Mouse (Mus musculus): ENCODE measurements around the gene Usp39. TPM values are rescaled to one million over a fixed set of nuclear protein-coding genes. Genes with fewer than 3 reads are reported as not detected.
A peak's percentile ranks its signal among the peaks of the same experiment; 100 is the strongest.

Usp39 gene
- polyA plus RNA-seq, 1 experiment: 33.4 TPM

- no peaks in the 10 kb centered on the region for H3K4me1 ChIP-seq (ENCODE audit: control insufficient read depth, insufficient read depth, low read length)
- H3K4me3 ChIP-seq (ENCODE audit: insufficient read depth, low read length): no peak overlapping the region
- no peak overlapping the region for H3K27ac ChIP-seq (ENCODE audit: insufficient read depth, low read length)
- no peak for TF ChIP-seq POLR2A (IDR thresholded peaks at IDR 0.05; ENCODE audit: extremely low read depth, insufficient read depth, low read length)
- TF ChIP-seq CTCF (IDR thresholded peaks at IDR 0.05; ENCODE audit: extremely low read depth, insufficient read depth, low read length): peak; percentile 58
These were observed 61.1 kb downstream of the Usp39 start for GRCm38 (mm10) chr6:72283914-72284313.

- Histone ChIP-seq H3K4me3 (ENCODE audit: insufficient read depth, low read length) (no peak overlapping the region), H3K27ac (ENCODE audit: insufficient read depth, low read length) (no peak overlapping the region), H3K4me1 (ENCODE audit: control insufficient read depth, insufficient read depth, low read length) (no peaks in the 10 kb centered on the region)
- no peak for TF ChIP-seq CTCF (IDR thresholded peaks at IDR 0.05; ENCODE audit: extremely low read depth, insufficient read depth, low read length)
These were observed 64.5 kb downstream of the Usp39 start for GRCm38 (mm10) chr6:72280410-72280998.

DNA sequence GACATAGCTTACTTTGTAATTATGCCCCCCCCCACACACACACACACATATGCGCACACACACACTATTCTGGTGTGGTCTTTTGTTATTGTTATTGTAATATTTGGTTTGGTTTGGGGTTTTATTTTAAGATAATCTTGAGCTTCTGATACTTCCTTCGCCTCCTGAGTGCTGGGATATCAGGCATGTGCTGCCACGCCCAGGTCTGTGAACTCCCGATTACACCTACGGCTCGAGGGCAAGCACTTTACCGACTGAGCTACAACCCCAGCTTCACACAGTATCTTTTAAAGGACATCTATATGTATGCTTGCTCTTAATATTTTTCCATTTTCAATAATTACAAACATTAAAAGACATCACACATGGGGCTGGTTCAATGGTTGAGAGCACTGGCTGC lies 65.5 kb downstream of the Usp39 start:
- Histone ChIP-seq H3K27ac (ENCODE audit: insufficient read depth, low read length) (no peak overlapping the region), H3K4me1 (ENCODE audit: control insufficient read depth, insufficient read depth, low read length) (no peaks in the 10 kb centered on the region), H3K4me3 (ENCODE audit: insufficient read depth, low read length) (no peak overlapping the region)
- TF ChIP-seq POLR2A (IDR thresholded peaks at IDR 0.05; ENCODE audit: extremely low read depth, insufficient read depth, low read length): no peak
- TF ChIP-seq CTCF (IDR thresholded peaks at IDR 0.05; ENCODE audit: extremely low read depth, insufficient read depth, low read length): no peak

- no peak for TF ChIP-seq CTCF (IDR thresholded peaks at IDR 0.05; ENCODE audit: extremely low read depth, insufficient read depth, low read length)
- TF ChIP-seq POLR2A (IDR thresholded peaks at IDR 0.05; ENCODE audit: extremely low read depth, insufficient read depth, low read length): no peak
- H3K27ac ChIP-seq (ENCODE audit: insufficient read depth, low read length): no peak overlapping the region
- H3K4me3 ChIP-seq (ENCODE audit: insufficient read depth, low read length): no peak overlapping the region
- no peaks in the 10 kb centered on the region for H3K4me1 ChIP-seq (ENCODE audit: control insufficient read depth, insufficient read depth, low read length)
These were observed 66.1 kb downstream of the Usp39 start for GRCm38 (mm10) chr6:72278835-72279234.

DNA sequence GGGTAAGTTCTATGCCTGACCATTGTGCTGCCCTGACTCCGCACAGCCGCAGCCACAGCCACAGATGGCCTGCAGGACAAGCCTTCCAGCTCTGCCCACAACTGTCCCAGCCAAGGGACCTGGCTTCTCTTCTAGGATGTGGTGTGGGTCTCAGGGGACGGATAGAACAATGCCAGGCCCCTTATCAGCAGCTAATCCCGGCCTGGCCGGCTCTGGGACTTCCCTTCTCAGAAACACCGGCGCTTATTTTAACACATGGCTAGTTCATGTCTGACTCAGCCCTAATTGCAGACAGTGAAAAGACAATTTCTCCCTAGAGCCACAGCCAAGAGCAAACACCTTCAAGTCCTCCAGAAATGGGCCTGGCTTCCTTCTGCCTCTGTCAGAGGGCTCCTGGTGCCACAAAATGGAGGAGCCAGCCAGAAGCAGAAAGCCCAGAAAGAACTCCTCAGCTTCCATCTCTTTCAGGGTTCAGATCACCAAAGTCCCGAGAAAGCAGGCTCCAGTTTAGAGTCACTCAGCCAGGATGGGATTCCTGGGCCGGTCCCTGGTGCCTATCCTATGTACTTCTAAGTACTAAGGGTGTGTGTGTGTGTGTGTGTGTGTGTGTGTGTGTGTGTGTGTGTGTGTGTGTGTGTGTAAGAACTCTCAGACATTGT lies 67.3 kb downstream of the Usp39 start:
- TF ChIP-seq CTCF (IDR thresholded peaks at IDR 0.05; ENCODE audit: extremely low read depth, insufficient read depth, low read length): no peak
- TF ChIP-seq POLR2A (IDR thresholded peaks at IDR 0.05; ENCODE audit: extremely low read depth, insufficient read depth, low read length): no peak
- peak overlapping the region; percentile 82; the same call in 1 of the 2 replicates for H3K27ac ChIP-seq (ENCODE audit: insufficient read depth, low read length)
- no peak overlapping the region for H3K4me3 ChIP-seq (ENCODE audit: insufficient read depth, low read length)
- H3K4me1 ChIP-seq (ENCODE audit: control insufficient read depth, insufficient read depth, low read length): no peaks in the 10 kb centered on the region

DNA sequence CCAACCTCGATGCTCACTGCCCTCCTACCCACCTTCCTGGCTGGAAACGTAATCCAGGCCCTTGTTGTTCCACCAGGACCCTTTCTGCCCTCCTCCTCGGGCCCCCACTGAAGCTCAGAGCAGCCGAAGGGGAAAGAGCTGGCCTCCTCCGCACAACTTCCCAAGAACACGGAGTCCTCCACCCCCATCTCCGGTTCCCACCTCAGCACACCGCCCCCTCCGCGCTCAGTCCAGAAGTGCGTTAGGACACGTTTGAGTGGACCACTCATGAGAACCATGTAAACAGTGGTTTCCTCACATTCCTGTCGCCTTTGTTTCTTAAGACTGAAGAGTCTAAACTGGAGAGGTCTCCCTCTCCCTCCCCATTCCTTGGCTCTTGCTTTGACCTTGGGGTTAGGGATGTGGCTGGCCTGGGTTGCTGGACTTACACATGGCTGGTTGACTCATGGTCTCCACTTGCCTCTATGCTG lies 68.0 kb downstream of the Usp39 start:
- H3K27ac ChIP-seq (ENCODE audit: insufficient read depth, low read length): peak overlapping the region; percentile 90
- no peak overlapping the region for H3K4me3 ChIP-seq (ENCODE audit: insufficient read depth, low read length)

DNA sequence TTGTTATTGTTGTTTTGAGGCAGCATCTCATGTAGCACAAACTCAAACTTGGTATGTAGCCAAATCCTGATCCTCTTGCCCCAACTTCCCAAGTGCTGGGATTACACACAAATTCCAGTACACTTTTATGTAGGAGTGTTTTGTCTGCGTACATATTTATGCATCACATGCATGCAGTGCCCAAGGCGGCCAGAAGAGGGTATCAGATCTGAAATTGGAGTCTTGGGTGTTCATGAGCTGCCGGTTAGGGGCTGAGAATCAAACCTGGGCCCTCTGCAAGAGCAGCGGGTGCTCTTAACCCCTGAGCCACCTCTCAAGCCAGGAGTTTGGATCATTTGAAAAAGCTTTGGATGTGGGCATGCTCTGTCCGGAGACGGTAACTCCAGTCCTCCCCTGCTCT lies 68.8 kb downstream of the Usp39 start:
- no peak for TF ChIP-seq POLR2A (IDR thresholded peaks at IDR 0.05; ENCODE audit: extremely low read depth, insufficient read depth, low read length)
- TF ChIP-seq CTCF (IDR thresholded peaks at IDR 0.05; ENCODE audit: extremely low read depth, insufficient read depth, low read length): no peak
- no peaks in the 10 kb centered on the region for H3K4me1 ChIP-seq (ENCODE audit: control insufficient read depth, insufficient read depth, low read length)
- no peak overlapping the region for H3K4me3 ChIP-seq (ENCODE audit: insufficient read depth, low read length)
- H3K27ac ChIP-seq (ENCODE audit: insufficient read depth, low read length): no peak overlapping the region

More for the DNA sequence above, 68.0 kb downstream of the Usp39 start:
- TF ChIP-seq CTCF (IDR thresholded peaks at IDR 0.05; ENCODE audit: extremely low read depth, insufficient read depth, low read length) (no peak), POLR2A (IDR thresholded peaks at IDR 0.05; ENCODE audit: extremely low read depth, insufficient read depth, low read length) (no peak)
- no peaks in the 10 kb centered on the region for H3K4me1 ChIP-seq (ENCODE audit: control insufficient read depth, insufficient read depth, low read length)

DNA sequence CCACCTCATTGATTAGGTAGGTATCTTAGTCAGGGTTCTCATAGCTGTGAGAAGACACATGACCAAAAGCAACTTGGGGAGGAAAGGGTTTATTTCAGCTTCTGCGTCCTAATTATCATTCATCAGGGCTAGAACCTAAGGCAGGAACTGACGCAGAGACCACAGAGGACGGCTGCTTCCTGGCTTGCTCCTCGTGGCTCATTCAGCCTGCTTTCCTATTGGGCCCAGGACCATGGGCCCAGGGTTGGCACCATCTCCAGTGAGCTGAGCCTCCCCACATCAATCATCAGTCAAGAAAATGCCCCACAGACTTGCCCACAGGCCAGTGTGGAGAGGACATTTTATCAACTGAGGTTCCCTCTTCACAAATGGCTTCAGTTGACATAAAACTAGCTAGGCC lies 69.5 kb downstream of the Usp39 start:
- Histone ChIP-seq H3K4me1 (ENCODE audit: control insufficient read depth, insufficient read depth, low read length) (no peaks in the 10 kb centered on the region), H3K27ac (ENCODE audit: insufficient read depth, low read length) (no peak overlapping the region), H3K4me3 (ENCODE audit: insufficient read depth, low read length) (no peak overlapping the region)
- TF ChIP-seq POLR2A (IDR thresholded peaks at IDR 0.05; ENCODE audit: extremely low read depth, insufficient read depth, low read length) (no peak), CTCF (IDR thresholded peaks at IDR 0.05; ENCODE audit: extremely low read depth, insufficient read depth, low read length) (no peak)

GRCm38 (mm10) chr6:72273153-72273552 lies 71.8 kb downstream of the Usp39 start:
- Histone ChIP-seq H3K4me3 (ENCODE audit: insufficient read depth, low read length) (no peak overlapping the region), H3K4me1 (ENCODE audit: control insufficient read depth, insufficient read depth, low read length) (no peaks in the 10 kb centered on the region), H3K27ac (ENCODE audit: insufficient read depth, low read length) (no peak overlapping the region)
- TF ChIP-seq POLR2A (IDR thresholded peaks at IDR 0.05; ENCODE audit: extremely low read depth, insufficient read depth, low read length): no peak
- no peak for TF ChIP-seq CTCF (IDR thresholded peaks at IDR 0.05; ENCODE audit: extremely low read depth, insufficient read depth, low read length)

- Histone ChIP-seq H3K4me1 (ENCODE audit: control insufficient read depth, insufficient read depth, low read length) (no peaks in the 10 kb centered on the region), H3K27ac (ENCODE audit: insufficient read depth, low read length) (no peak overlapping the region), H3K4me3 (ENCODE audit: insufficient read depth, low read length) (no peak overlapping the region)
- TF ChIP-seq POLR2A (IDR thresholded peaks at IDR 0.05; ENCODE audit: extremely low read depth, insufficient read depth, low read length) (no peak), CTCF (IDR thresholded peaks at IDR 0.05; ENCODE audit: extremely low read depth, insufficient read depth, low read length) (no peak)
These were observed 72.8 kb downstream of the Usp39 start for GRCm38 (mm10) chr6:72272161-72272696.
